Mouse (Mus musculus) layer of hippocampus, adult 6 months (tissue): ENCODE results near the gene Fbxw15. TPM values are rescaled to one million over a fixed set of nuclear protein-coding genes. Genes with fewer than 3 reads are reported as not detected.

Source experiments
- long read RNA-seq, 2 experiments: library from polyadenylated mRNA; unstranded; transcript quantifications; one replicate each; pipeline ENCODE4 v2.0.0; 2019 to 2020
- polyA plus RNA-seq: library from polyadenylated mRNA; unstranded; fragments of <200 nt; fragmentation: Nextera tagmentation; gene quantifications from 2 replicates; pipeline ENCODE4 v1.2.3, GENCODE M21; 2021

The Fbxw15 gene
- polyA plus RNA-seq = not detected in 2 replicates
- long read RNA-seq, experiment 1 = 0 reads
- long read RNA-seq, experiment 2 = 0 reads

GRCm38 (mm10) chr9:109568162-109568561 lies at the start of gene Fbxw15:
Fbxw15 (minus strand) TSS chr9:109568262.

Other genes with a start within 250 kb of the Fbxw15 start
- not detected in 2 replicates for gene Fbxw28, start 228.6 kb downstream of the Fbxw15 start, polyA plus RNA-seq
- not detected in 2 replicates for gene Fbxw22, start 164.0 kb downstream of the Fbxw15 start, polyA plus RNA-seq
- not detected in 2 replicates for gene Fbxw16, start 119.1 kb downstream of the Fbxw15 start, polyA plus RNA-seq
- gene Fbxw19, start 72.4 kb downstream of the Fbxw15 start, polyA plus RNA-seq = not detected in 2 replicates
- gene Fbxw24, start 57.8 kb upstream of the Fbxw15 start, polyA plus RNA-seq = not detected in 2 replicates
- not detected in 2 replicates for gene Fbxw25, start 96.4 kb upstream of the Fbxw15 start, polyA plus RNA-seq
- not detected in 2 replicates for gene Fbxw18, start 134.4 kb upstream of the Fbxw15 start, polyA plus RNA-seq
- not detected in 2 replicates for gene Fbxw26, start 177.8 kb upstream of the Fbxw15 start, polyA plus RNA-seq
- gene Fbxw27, start 222.4 kb upstream of the Fbxw15 start, polyA plus RNA-seq = not detected in 2 replicates
- gene Spink8, start 244.0 kb upstream of the Fbxw15 start, polyA plus RNA-seq = 147 and 163 TPM in 2 replicates